14 mouse cellular contexts compared by ENCODE assay signal in the genomic region with DNA sequence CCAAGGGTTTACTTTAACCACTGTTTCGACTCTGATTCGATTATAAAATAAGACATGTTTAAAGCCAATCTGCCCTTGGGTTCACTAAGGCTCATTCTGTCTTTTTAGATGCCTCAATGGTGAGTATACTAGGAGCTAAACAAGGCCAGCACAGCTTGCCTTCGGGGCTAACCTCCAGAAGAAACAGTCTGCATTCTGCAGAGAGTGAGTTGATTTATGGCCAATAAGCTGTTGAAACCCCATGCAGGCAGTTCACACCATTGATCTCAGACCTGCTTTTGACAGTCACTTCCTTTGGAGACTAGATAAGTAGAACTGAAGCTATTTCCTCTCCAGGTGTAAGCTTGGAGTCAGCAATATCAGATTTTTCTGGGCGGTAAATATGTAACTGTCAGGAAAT.
"Had no signal": no experiment of that assay in that cellular context is flagged by ENCODE, and none has a peak within 500 bp of the region (broad histone marks: within the 10 kb centered on the region; RNA-seq: fewer than 3 reads in every experiment).

No protein-coding gene starts in this region.

- ATAC-seq: midbrain, embryonic 13.5 days; midbrain, embryonic 15.5 days had no signal

- DNase-seq: lung, adult 18-20 months; lung, embryonic 14.5 days; lung, postnatal 10 days; lung, postnatal 4 days; right cerebral cortex, postnatal 14 days; thymus, adult 2 months; thymus, postnatal 25 days; thymus, postnatal 4 days had no signal

- H3K4me3 ChIP-seq: midbrain, embryonic 13.5 days; midbrain, embryonic 15.5 days; neural tube, embryonic 12.5 days; stomach, embryonic 15.5 days had no signal

- H3K9me3 ChIP-seq: midbrain, embryonic 13.5 days; midbrain, embryonic 15.5 days; neural tube, embryonic 12.5 days; stomach, embryonic 15.5 days had no signal

- H3K9ac ChIP-seq: lung, embryonic 14.5 days; midbrain, embryonic 13.5 days; midbrain, embryonic 15.5 days; neural tube, embryonic 12.5 days; stomach, embryonic 15.5 days had no signal

- H3K4me1 ChIP-seq: midbrain, embryonic 13.5 days; midbrain, embryonic 15.5 days; neural tube, embryonic 12.5 days; stomach, embryonic 15.5 days had no signal

- H3K4me2 ChIP-seq: lung, embryonic 14.5 days; midbrain, embryonic 11.5 days; midbrain, embryonic 13.5 days; midbrain, embryonic 15.5 days; neural tube, embryonic 12.5 days; stomach, embryonic 15.5 days had no signal

- H3K27me3 ChIP-seq: midbrain, embryonic 13.5 days; midbrain, embryonic 15.5 days; neural tube, embryonic 12.5 days; stomach, embryonic 15.5 days had no signal

- H3K36me3 ChIP-seq: midbrain, embryonic 13.5 days; midbrain, embryonic 15.5 days; neural tube, embryonic 12.5 days; stomach, embryonic 15.5 days had no signal

- H3K27ac ChIP-seq: midbrain, embryonic 13.5 days; midbrain, embryonic 15.5 days; neural tube, embryonic 12.5 days; stomach, embryonic 15.5 days; stomach, postnatal 0 days had no signal
